Mouse (Mus musculus): ENCODE measurements around the gene Shisa5. TPM values are rescaled to one million over a fixed set of nuclear protein-coding genes. Genes with fewer than 3 reads are reported as not detected.

The Shisa5 gene
- total RNA-seq, 2 experiments from 2014 or later, result 56.5 to 58.4 TPM

DNA sequence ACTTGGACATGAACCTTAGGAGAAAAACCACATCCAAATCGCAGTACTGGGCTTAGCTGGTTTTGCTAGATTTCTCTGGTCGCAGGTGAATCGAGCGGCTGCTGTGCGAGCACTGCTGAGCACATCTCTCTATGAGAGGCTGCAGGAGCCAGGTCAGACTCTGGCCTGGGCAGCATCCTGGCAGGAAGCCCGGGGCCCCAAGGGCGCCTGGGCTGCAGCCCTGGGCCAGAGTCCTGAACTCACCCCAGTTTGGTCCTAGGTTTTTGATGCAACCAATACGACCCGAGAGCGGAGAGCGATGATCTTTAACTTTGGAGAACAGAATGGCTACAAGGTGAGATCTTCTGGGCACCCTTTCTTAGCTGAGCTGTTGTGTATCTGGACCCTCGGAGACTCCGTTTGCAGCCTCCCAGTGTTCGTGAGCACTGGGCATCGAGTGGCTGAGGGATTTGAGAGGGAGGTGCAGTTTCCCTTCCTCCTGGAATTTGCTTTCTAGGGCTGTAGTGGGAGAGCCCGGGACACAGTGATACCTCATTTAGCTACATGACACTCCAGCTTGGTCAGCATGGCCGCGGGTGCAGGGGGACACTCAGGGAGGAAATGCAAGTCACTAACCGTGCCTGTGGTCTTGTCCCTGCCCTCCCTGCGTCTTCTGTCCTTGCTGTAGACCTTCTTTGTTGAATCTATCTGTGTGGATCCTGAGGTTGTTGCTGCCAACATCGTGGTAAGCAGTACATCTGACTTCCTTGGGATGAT is 31.2 kb upstream of the Shisa5 start:
- Histone ChIP-seq H3K4me3 (no peak overlapping the region), H3K27ac (no peak overlapping the region)
- DNase-seq (ENCODE audit: low spot score in 2 of 2), result no peak
- no peak for TF ChIP-seq CTCF (conservative IDR thresholded peaks at IDR 0.05)

DNA sequence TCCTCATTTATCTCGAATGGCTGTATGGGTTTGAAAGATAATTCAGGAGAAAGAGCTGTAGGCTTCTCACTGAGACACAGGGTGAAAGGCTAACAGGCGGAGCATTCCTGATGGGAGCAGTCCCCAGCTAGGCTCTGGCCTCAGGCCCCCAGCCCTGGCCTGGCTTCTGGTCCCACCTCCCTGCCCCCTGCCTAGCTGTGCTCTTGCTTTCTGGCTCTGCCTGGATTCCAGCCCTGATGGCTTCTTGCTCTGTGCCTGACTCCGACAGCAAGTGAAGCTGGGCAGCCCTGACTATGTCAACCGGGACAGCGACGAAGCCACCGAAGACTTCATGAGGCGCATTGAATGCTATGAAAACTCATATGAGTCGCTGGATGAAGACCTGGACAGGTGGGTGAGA is 30.3 kb upstream of the Shisa5 start:
- Histone ChIP-seq H3K4me3 (no peak overlapping the region), H3K27ac (no peak overlapping the region)
- TF ChIP-seq CTCF (conservative IDR thresholded peaks at IDR 0.05), result no peak
- no peak for DNase-seq (ENCODE audit: low spot score in 2 of 2)

DNA sequence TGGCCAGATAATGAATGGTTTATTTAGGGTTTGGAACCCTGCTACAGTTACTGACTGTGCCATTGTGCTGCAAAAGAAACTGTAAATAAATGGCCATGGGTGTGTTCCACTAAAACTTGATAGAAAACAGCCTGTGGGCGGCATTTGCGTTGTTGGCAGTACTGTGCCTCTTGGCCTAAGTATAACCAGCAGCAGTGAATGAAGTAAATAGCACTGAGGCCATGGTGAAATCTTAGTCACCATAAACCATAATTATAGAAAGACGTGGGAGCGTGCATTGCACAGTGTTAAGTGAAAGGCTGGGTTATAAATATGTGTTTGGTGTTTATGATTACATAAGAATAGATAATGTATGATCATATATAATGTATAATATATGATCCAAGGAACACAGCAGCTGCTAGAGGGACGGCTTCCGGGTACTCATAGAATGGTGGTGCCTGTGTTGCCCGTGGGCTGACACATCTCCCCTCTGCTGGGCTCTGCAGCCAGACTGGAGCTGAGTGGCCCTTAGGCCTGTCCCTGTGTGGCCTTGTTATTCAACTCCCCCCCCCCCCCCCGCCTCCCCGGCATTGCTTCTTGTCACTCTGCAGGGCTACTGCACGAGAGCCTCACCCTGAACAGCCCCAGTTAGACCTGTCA is 29.2 kb upstream of the Shisa5 start:
- Histone ChIP-seq H3K27ac (peak overlapping the region; percentile 43; the same call in 1 of the 2 replicates), H3K4me3 (no peak overlapping the region)
- no peak for DNase-seq (ENCODE audit: low spot score in 2 of 2)
- TF ChIP-seq CTCF (conservative IDR thresholded peaks at IDR 0.05), result no peak

DNA sequence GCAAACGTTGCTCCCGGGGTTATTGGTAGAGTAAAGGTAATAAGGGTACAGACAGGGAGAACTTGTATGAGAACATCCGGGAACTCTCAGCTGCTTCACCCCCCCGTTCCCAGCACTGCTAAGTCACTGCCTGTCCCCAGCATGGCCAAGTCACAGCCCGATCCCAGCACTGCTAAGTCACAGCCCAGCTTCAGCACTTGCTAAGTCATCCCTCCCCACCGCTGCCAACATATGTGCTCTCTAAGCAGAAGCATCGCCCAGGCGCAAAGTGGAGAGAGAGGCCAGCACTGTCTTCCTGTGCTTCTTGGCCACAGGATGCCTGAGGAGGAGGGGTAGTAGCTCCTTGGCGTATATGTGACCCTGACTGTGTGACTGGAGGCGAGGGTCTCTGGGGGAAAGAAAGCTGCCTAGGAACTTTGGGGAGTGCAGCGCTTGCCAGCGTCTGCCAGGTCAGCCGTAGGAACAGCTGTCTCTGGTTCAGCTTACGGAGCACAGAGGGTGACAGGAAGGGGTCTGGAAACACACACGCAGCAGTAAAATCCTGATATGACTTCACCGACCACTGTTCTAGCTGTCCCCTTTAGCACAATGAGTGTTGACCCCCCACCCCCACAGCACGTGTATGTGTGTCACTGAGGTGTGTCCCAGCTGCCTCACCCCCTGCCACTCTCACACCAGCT is 28.6 kb upstream of the Shisa5 start:
- TF ChIP-seq CTCF (conservative IDR thresholded peaks at IDR 0.05), result no peak
- no peak for DNase-seq (ENCODE audit: low spot score in 2 of 2)

DNA sequence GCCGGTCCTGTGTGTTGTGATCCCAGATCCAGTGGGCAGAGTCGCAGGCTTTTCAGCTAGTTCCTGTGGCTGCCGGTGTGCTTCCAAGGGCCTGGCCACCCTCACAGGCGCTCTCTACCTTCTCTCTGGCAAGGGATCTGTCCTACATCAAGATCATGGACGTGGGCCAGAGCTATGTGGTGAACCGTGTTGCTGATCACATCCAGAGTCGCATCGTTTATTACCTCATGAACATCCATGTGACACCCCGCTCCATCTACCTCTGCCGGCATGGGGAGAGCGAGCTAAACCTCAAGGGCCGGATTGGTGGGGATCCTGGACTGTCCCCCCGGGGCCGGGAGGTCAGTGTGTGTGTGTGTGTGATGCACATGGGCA is 28.1 kb upstream of the Shisa5 start:
- H3K4me3 ChIP-seq, result no peak overlapping the region
- H3K27ac ChIP-seq, result no peak overlapping the region
- no peak for DNase-seq (ENCODE audit: low spot score in 2 of 2)
- TF ChIP-seq CTCF (conservative IDR thresholded peaks at IDR 0.05), result no peak

More for the DNA sequence above, 28.6 kb upstream of the Shisa5 start:
- H3K27ac ChIP-seq, result peak overlapping the region; percentile 43; the same call in 1 of the 2 replicates
- no peak overlapping the region for H3K4me3 ChIP-seq

DNA sequence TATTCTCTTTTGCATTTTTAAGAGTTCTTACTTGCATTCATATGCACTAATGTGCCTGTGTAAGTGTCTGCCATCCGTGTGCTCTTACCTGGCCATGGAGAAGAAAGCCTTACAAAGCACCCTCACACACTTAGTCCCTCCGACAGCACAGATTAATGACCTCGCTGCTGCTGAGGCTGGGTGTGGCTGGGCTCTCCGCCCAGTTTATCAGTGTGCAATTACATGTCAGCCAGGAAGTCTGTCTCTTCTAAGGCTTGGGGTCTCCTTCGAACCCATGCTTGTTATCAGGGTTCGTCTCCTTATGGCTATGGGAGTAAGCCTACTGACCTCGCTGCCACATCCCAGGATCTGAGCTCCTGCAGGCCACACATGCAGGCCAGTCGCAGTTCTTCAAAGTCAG is 23.0 kb upstream of the Shisa5 start:
- TF ChIP-seq CTCF (conservative IDR thresholded peaks at IDR 0.05), result no peak
- no peak for DNase-seq (ENCODE audit: low spot score in 2 of 2)
- Histone ChIP-seq H3K27ac (no peak overlapping the region), H3K4me3 (no peak overlapping the region)

DNA sequence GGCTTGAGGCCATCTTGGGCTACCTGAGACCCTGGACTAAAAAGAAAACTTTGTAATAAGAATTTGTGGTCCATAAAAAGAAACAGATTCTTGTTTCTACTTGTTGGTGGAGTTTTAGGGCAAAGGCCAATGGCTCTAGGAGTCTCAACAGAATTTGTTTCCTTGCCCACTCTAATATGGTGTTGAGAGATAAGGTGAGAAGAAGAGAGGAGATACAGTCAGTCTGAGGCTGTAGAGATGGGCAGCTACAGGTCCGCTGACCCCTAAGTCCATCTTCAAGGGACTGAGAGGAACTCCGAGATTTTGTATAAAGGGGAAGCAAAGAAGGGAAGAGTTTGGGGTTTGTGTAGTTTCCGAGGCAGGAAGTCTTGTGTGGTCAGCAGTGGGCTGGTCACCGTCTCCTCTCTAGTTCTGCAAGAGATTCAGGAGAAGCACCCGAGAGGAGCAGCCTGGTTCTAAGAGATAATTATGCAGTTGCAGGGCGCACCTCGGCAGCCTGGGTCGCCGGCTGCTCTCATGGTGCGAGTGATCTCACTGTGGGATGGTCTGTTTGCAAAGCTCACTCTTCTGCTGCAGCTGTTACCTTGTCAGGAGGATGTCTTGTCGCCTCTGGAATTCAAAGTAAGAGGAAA is 21.3 kb upstream of the Shisa5 start:
- H3K27ac ChIP-seq, result no peak overlapping the region
- H3K4me3 ChIP-seq, result no peak overlapping the region
- no peak for TF ChIP-seq CTCF (conservative IDR thresholded peaks at IDR 0.05)
- DNase-seq (ENCODE audit: low spot score in 2 of 2), result no peak

DNA sequence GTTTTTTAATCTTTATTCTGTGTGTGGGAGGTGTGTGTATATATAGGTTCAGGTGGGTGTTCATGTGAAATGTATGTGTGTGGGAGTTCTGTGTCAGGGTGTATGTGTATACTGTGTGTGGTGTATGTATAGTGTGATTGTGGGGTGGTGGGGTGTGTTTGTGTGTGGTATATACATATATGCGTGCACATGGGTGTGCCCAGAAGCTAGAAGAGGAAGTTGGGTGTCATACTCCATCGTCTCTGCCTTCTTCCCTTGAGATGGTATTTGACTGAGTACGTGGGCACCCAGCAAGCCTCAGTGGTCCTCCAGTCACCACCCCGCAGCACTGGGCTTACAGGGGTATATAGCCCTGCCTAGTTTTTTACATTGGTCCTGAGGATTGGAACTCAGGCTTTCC is 16.9 kb upstream of the Shisa5 start:
- DNase-seq (ENCODE audit: low spot score in 2 of 2), result no peak
- TF ChIP-seq CTCF (conservative IDR thresholded peaks at IDR 0.05), result no peak
- Histone ChIP-seq H3K4me3 (no peak overlapping the region), H3K27ac (0 out of 2 replicates have a peak overlapping the region, but pooled peaks have one; percentile 78)

DNA sequence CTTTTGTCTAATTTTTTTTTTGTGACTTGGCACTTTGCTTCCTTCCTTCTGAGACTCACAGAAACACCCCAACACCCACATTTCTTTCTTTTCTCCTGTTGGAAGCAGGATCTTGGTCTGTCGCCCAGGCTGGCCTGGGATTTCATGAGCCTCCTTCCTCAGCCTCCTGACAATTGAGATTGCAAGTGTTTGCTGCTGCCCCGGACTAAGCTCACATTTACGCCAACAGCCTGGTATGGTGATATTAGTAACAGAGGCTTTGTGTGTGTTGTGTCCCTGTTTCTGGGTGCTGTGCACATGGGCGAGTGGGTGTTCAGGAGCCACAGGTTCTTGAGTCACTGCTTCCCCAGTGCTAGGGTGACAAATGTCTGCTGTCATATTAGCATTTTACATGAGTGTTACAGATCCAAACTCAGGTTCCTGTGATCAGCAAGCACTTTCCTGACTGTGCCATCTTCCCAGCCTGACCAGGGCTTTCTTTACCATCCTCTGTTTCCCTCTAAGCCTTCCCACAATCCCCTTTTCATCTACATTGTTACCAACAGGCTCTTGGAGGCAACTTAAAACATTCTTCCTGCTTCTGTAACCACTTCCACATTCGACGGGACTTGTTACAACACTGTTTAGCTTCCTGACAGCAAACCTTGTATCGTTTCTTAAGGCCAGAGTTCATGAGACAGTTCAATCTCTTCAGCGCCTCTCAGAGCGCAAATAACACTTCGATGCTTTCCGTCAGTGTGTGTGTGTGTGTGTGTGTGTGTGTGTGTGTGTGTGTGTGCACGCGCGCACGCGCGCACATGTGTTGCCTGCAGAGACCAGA is 15.3 kb upstream of the Shisa5 start:
- TF ChIP-seq CTCF (conservative IDR thresholded peaks at IDR 0.05), result no peak
- Histone ChIP-seq H3K4me3 (no peak overlapping the region), H3K27ac (peak overlapping the region; percentile 78)
- peak in 1 of 2 experiments; percentile 60 for DNase-seq (ENCODE audit: low spot score in 2 of 2)

DNA sequence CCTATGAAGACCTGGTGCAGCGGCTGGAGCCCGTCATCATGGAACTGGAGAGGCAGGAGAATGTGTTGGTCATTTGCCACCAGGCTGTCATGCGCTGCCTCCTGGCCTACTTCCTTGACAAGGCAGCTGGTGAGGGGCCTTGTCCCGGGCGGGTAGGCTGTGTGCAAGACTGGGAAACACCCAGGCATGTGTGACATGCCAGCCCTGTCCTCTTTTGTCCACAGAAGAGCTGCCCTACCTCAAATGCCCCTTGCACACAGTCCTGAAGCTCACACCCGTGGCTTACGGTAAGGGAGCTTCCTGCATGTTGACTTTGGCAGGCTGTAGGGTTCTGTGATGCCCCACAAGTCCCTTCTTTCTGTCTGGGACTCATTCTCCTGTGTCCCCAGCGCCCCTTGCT is 10.8 kb upstream of the Shisa5 start:
- TF ChIP-seq CTCF (conservative IDR thresholded peaks at IDR 0.05), result no peak
- DNase-seq (ENCODE audit: low spot score in 2 of 2), result no peak
- H3K27ac ChIP-seq, result no peak overlapping the region
- no peak overlapping the region for H3K4me3 ChIP-seq

DNA sequence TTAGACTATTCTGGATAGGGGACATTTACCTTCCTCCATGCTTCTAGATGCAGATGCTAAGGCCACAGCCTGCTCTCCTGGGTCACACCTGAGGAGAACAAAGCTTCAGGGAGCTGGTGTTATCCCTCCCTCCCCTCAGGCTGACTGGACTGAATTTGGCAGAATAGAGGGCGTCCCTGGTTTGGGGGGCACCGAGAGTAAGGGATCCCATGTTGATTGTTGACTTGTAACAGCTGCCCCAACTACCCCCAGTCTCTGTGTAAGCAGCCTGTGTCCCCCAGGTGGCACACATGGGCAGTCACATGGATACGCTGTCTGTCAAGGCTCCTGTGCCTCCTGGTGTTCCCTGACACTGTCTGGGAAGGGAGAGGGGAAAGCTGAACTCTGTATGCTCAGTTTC is 9.9 kb upstream of the Shisa5 start:
- Histone ChIP-seq H3K27ac (no peak overlapping the region), H3K4me3 (no peak overlapping the region)
- DNase-seq (ENCODE audit: low spot score in 2 of 2), result no peak
- no peak for TF ChIP-seq CTCF (conservative IDR thresholded peaks at IDR 0.05)

DNA sequence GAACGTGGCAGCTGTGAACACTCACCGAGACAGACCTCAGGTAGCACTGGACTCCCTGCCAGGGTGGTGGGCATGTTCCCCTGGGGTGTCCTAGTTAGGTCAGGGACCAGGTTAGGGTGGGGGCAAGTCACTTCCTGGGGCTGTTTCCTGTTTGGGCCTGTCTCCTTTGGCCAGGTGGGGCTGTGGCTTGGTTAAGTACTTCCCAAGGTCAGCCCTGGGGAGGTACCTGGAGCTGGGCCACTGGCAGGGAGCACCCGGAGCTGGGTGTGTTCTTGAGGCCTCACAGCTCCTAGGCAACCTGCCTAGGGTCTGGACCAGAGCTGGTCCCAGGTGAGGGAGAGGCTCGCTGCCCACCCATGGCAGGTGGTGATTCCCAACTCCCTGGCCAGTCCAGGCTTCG is 9.4 kb upstream of the Shisa5 start:
- TF ChIP-seq CTCF (conservative IDR thresholded peaks at IDR 0.05), result no peak
- Histone ChIP-seq H3K4me3 (no peak overlapping the region), H3K27ac (no peak overlapping the region)
- no peak for DNase-seq (ENCODE audit: low spot score in 2 of 2)
